Mouse (Mus musculus) spleen, adult 2 months (tissue): Measurements from ENCODE around the gene Tbc1d9b. TPM values are rescaled to one million over a fixed set of nuclear protein-coding genes. Genes with fewer than 3 reads are reported as not detected.

Experiments
- DNase-seq, 2 experiments: peaks; one replicate each; pipeline versions ENCODE4 v3.0.0 to v3.0.0-alpha.2; 2012 to 2021; ENCODE audit warnings: low spot score in 2 of 2, low read depth in 1 of 2
- H3K27ac ChIP-seq: fragments of 200-500 bp; 2 replicates; pipeline ENCODE4 v1.5.1; 2012; ENCODE audit warnings: low read length, inconsistent platforms; ENCODE audit not compliant: insufficient read depth
- H3K27me3 ChIP-seq: fragments of 200-500 bp; 2 replicates; pipeline ENCODE4 v1.6.1; 2012; ENCODE audit warnings: mild to moderate bottlenecking, moderate library complexity, low read length, inconsistent platforms; ENCODE audit not compliant: control insufficient read depth, insufficient read depth
- H3K36me3 ChIP-seq: fragments of 200-500 bp; 2 replicates; pipeline ENCODE4 v1.6.1; 2012; ENCODE audit warnings: mild to moderate bottlenecking, low read length, inconsistent platforms; ENCODE audit not compliant: control insufficient read depth, insufficient read depth
- H3K4me1 ChIP-seq: fragments of 200-500 bp; 2 replicates; pipeline ENCODE4 v1.6.1; 2011; ENCODE audit warnings: inconsistent platforms; ENCODE audit not compliant: control insufficient read depth, insufficient read depth, insufficient read length
- H3K4me3 ChIP-seq: fragments of 200-500 bp; 2 replicates; pipeline ENCODE4 v1.5.1; 2011; ENCODE audit warnings: mild to moderate bottlenecking, inconsistent platforms; ENCODE audit not compliant: insufficient read depth, insufficient read length; ENCODE audit errors: extremely low read depth
- CTCF ChIP-seq: fragments of 200-500 bp; IDR thresholded peaks from 2 replicates; pipeline ENCODE4 v1.5.1; 2011; ENCODE audit warnings: mild to moderate bottlenecking, inconsistent platforms; ENCODE audit not compliant: insufficient read depth, insufficient read length, insufficient replicate concordance; ENCODE audit errors: extremely low read depth
- POLR2A ChIP-seq: fragments of 200-500 bp; IDR thresholded peaks from 2 replicates; pipeline ENCODE4 v1.6.1; 2011; ENCODE audit warnings: low read depth, low read length, inconsistent platforms
- WGBS: fragments of 180-500 bp; shearing (Covaris S2); methylation state at CpG from one replicate; pipeline ENCODE4 v1.1.7; 2018; 5-methylcytosine and 5-hydroxymethylcytosine counted together
- polyA plus RNA-seq: library from polyadenylated mRNA; depleted of rRNA; stranded (reverse); fragments of >200 nt; gene quantifications from 2 replicates; pipeline ENCODE4 v1.2.3, GENCODE M21; 2012; rRNA removed

Gene Tbc1d9b
- polyA plus RNA-seq, result 33.5 and 37.2 TPM in 2 replicates

DNA sequence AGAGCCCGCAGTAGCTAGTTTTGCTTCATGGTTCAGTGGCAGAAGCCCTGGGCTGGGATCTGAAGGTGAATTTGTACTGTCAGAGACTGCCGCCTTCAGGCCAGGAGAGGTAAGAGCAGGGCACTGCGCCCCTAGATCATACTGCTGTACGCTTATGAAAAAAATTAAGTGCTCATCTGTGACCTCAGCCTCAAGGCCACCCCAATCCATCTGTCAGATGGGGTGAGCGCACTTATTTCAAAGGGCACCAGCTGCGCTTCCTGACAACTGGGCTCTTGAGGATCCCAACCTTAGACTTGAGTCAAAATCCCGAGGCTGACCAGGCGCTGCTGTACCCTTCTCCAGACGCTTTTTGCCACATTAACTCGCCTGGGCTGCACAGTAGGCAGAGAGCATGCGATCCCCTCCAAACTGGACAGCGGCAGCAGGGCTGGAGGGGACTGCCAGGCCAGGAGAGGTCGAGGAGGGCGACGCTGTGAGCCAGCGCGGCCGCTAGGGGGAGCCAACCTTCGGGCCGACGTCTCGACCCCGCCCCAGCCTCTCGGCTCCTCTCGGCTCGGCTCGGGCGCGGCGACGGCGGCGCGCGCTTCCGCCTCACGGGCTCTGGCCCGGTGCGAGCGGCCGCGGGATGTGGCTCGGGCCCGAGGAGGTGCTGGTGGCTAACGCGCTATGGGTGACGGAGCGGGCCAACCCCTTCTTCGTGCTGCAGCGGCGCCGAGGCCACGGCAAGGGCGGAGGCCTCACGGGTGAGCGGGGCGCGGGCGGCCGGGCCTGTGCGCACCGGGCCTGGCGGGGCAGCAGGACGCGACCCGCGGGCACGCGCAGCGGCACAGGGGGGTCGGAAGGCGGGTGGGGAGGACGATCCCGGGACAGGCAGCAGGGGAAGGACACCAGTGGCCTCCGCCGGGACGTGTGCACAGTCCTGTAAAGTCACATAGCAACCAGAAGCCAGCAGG lies at the start of gene Tbc1d9b:
Gene Tbc1d9b, plus strand, starts transcription at position 586 of the 956 bp plus-strand sequence.
- peaks cover 1% of the 10 kb centered on the region; the same call in 1 of the 2 replicates for H3K36me3 ChIP-seq
- DNase-seq, result peak; percentile 75 to 86
- H3K4me1 ChIP-seq, result peaks cover 8% of the 10 kb centered on the region
- H3K4me3 ChIP-seq, result peak within 1 kb of the TSS; percentile 87
- peak within 1 kb of the TSS; percentile 88 for H3K27ac ChIP-seq
- under 1% methylated on average over 75 of the region's 77 CpGs for WGBS
- no peaks in the 10 kb centered on the region for H3K27me3 ChIP-seq
- peak; percentile 75 for TF ChIP-seq POLR2A
- peak; percentile 97 for TF ChIP-seq CTCF

DNA sequence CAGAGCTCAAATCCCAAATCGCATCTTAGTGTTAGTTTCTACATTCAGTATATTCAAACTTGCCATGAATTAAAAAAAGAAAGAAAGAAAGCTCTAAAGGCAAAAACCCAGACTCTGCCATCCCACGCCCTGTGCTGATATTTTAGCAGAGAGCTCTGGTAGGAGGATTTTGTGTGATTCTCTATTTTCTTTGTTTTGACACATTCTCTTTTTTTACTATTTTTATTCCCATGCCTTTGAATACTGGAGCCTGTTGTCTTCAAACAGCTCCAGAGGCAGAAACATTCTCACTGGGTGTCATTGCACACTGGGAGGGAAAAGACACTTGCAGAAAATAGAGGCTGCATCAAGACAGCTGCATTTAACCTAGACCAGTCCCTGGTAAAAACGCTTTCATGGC lies 45.0 kb upstream of the Tbc1d9b start:
- no peak for TF ChIP-seq POLR2A
- TF ChIP-seq CTCF, result no peak
- DNase-seq, result no peak
- Histone ChIP-seq H3K4me3 (no peak overlapping the region), H3K27me3 (no peaks in the 10 kb centered on the region), H3K36me3 (peaks cover 16% of the 10 kb centered on the region), H3K4me1 (no peaks in the 10 kb centered on the region), H3K27ac (no peak overlapping the region)
- WGBS, result 92% methylated on average over 3 of the region's 3 CpGs

DNA sequence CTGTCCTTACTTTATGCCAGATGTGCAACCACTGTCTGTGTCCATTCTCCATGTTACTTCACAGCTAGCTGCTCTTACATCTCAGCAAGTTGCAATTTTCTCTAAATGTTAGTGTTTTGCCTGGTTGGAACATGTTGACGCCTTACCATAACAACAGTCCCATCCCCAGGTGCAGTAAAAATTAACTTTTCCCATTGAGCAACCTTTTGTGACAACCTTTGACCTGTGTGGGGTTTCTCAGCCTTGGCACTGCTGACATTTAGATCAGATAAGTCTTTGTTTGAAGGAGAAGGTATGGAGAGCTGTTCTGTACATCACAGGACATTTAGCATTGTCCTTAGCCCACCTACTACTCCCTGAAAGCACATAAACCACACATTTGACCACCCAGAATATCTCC lies 41.4 kb upstream of the Tbc1d9b start:
- no peak for TF ChIP-seq POLR2A
- no peak for TF ChIP-seq CTCF
- Histone ChIP-seq H3K4me3 (no peak overlapping the region), H3K4me1 (no peaks in the 10 kb centered on the region), H3K27me3 (no peaks in the 10 kb centered on the region), H3K36me3 (peaks cover 26% of the 10 kb centered on the region), H3K27ac (no peak overlapping the region)
- no peak for DNase-seq
- 89% methylated on average over 1 of the region's 1 CpGs for WGBS

DNA sequence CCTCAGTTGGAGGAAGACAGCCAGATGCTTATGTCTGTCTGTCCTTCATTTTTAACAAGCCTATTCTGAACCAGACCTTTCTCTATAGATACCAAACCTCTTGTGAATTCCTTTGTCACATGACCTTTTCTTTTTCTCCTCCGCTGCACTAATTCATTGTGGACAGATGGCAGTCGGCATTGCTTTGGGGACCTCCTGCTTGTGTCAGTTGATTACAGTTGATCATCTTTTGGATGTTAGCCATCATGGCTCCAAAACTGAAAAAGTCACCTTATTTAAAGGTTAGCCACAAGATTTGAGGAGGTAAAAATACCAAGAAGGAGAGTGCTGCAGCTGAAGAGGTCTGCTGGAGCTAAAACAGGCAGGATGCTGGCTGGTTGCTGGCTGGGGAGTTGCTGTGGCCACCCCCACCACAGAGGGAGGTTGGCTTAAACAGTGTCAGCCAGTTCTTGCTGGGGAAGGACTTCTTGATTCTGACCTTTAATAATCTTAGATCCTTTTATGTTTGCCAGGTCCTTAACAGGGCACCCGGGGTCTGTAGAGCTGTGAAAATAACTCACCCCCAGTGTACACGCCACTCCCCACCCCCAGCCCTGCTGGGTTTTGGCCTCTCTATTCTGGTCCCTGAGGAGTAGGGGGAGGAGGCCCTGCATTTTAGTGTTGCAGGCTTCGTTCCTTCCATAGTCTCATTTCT lies 40.1 kb upstream of the Tbc1d9b start:
- Histone ChIP-seq H3K36me3 (peaks cover 26% of the 10 kb centered on the region), H3K27ac (no peak overlapping the region), H3K4me3 (no peak overlapping the region), H3K4me1 (no peaks in the 10 kb centered on the region), H3K27me3 (no peaks in the 10 kb centered on the region)
- DNase-seq, result no peak
- TF ChIP-seq POLR2A, result no peak
- no peak for TF ChIP-seq CTCF
- WGBS, result 80% methylated on average over 5 of the region's 5 CpGs

DNA sequence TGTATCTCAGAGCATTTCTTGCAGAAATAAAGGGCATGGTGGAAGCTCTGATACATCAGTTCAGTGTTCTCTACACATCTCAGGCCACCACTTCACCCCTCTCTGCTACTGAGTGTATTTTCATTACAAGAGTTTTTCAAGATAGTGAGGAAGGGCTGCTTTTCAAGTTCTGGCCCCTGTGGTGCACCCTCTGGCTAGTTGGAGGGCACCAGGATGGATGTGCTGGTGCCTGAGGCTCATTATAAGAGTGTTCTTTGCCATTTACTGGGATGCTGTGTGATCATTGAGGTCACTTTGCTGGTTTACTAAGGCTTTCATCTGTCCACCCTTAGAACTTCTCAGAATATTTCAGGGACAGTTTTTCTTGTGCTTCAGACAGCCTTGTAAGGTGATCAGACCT lies 39.5 kb upstream of the Tbc1d9b start:
- no peaks in the 10 kb centered on the region for H3K27me3 ChIP-seq
- TF ChIP-seq POLR2A (no peak), CTCF (no peak)
- H3K4me1 ChIP-seq, result no peaks in the 10 kb centered on the region
- DNase-seq, result no peak
- no peak overlapping the region for H3K27ac ChIP-seq
- H3K36me3 ChIP-seq, result peaks cover 26% of the 10 kb centered on the region
- no peak overlapping the region for H3K4me3 ChIP-seq

DNA sequence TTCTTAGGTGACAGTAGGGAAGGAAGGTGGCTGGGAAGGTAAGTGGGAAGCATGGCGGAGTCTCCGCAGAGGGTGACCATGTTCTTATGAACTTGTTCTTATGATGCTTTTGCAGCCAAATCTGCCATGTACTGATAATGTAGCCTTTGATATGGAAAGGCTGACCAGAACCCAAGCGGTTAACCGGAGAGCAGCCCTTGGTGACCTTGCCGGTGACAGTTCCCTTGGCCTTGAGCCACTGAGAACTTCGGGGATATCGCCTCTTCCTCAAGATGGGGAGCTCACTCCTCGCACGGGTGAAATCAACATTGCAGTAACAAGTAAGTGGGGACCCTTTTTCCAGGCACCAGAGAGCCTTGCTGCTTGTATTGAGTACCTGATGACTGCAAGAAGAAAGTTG lies 35.5 kb upstream of the Tbc1d9b start:
- Histone ChIP-seq H3K27ac (no peak overlapping the region), H3K4me1 (no peaks in the 10 kb centered on the region), H3K27me3 (no peaks in the 10 kb centered on the region), H3K36me3 (peaks cover 20% of the 10 kb centered on the region), H3K4me3 (no peak overlapping the region)
- TF ChIP-seq CTCF, result no peak
- no peak for TF ChIP-seq POLR2A
- DNase-seq, result no peak
- 92% methylated on average over 9 of the region's 9 CpGs for WGBS

DNA sequence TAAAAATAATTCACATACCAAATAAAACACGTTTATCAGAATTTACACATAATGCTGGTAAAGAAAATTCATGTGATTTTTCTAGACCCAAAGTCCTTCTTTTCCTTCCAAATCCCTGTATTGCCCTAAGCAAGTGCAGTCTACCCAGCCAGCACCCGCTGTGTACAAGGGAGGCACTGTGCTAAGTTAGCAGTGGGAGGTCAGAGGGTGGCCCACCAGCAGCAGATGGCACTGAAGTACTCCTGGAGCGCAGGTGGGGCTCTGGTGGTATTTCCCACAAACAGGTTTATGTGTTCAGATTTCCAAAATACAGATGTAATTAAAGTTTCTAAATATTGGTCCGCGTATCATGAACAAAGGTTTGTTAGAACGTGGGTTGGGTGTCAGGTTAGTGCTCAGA lies 34.1 kb upstream of the Tbc1d9b start:
- H3K27me3 ChIP-seq, result no peaks in the 10 kb centered on the region
- no peak overlapping the region for H3K27ac ChIP-seq
- no peaks in the 10 kb centered on the region for H3K4me1 ChIP-seq
- TF ChIP-seq POLR2A (no peak), CTCF (no peak)
- 95% methylated on average over 6 of the region's 6 CpGs for WGBS
- no peak overlapping the region for H3K4me3 ChIP-seq
- DNase-seq, result no peak
- peaks cover 18% of the 10 kb centered on the region for H3K36me3 ChIP-seq
